Mouse (Mus musculus) lung, postnatal 0 days (tissue): ENCODE measurements around the gene Pacrg. TPM values are rescaled to one million over a fixed set of nuclear protein-coding genes. Genes with fewer than 3 reads are reported as not detected.

Experiments used
- ATAC-seq: fragments of 200-750 bp; cut with Nextera tagmentation; 2 replicates; pipeline ENCODE4 v1.8.0; 2017; ENCODE audit warnings: moderate library complexity
- DNase-seq: peaks from one replicate; pipeline ENCODE4 v3.0.0-alpha.2; 2016; ENCODE audit warnings: low spot score
- H3K27ac ChIP-seq: fragments of 300-500 bp; sonication (generic); 2 replicates; pipeline ENCODE4 v1.5.1; 2014; ENCODE audit warnings: antibody characterized with exemption, mild to moderate bottlenecking, low read length, mixed read lengths
- H3K27me3 ChIP-seq: fragments of 300-500 bp; sonication (generic); replicated peaks from 2 replicates; pipeline ENCODE4 v1.6.1; 2014; ENCODE audit warnings: low read length, mixed read lengths; ENCODE audit not compliant: insufficient read depth
- H3K36me3 ChIP-seq: fragments of 300-500 bp; sonication (generic); 2 replicates; pipeline ENCODE4 v1.6.1; 2014; ENCODE audit warnings: low read length, mixed read lengths; ENCODE audit not compliant: insufficient read depth
- H3K4me1 ChIP-seq: fragments of 300-500 bp; sonication (generic); 2 replicates; pipeline ENCODE4 v1.6.1; 2014; ENCODE audit warnings: antibody characterized with exemption, low read depth, low read length, mixed read lengths; ENCODE audit not compliant: insufficient read depth
- H3K4me2 ChIP-seq: fragments of 300-500 bp; sonication (generic); replicated peaks from 2 replicates; pipeline ENCODE4 v1.6.1; 2014; ENCODE audit warnings: low read depth, mild to moderate bottlenecking, low read length, moderate library complexity, mixed read lengths
- H3K4me3 ChIP-seq: fragments of 300-500 bp; sonication (generic); 2 replicates; pipeline ENCODE4 v1.5.1; 2014; ENCODE audit warnings: low read depth, low read length
- H3K9ac ChIP-seq: fragments of 300-500 bp; sonication (generic); replicated peaks from 2 replicates; pipeline ENCODE4 v1.6.1; 2014; ENCODE audit warnings: low read depth, mild to moderate bottlenecking
- H3K9me3 ChIP-seq: fragments of 300-500 bp; sonication (generic); 2 replicates; pipeline ENCODE4 v1.6.1; 2016; ENCODE audit warnings: low read length, mixed read lengths
- CTCF ChIP-seq: IDR thresholded peaks from 2 replicates; pipeline ENCODE4 v1.5.1; 2016; ENCODE audit warnings: antibody characterized with exemption, mild to moderate bottlenecking
- EP300 ChIP-seq: IDR thresholded peaks from 2 replicates; pipeline ENCODE4 v1.6.1; 2016; ENCODE audit warnings: antibody characterized with exemption, mild to moderate bottlenecking, control low read depth
- WGBS: fragments of 180-500 bp; shearing (Covaris S2); extraction: QIAGEN DNeasy Blood & Tissue Kit; methylation state at CpG from one replicate; pipeline ENCODE4 v1.1.7; 2014; 5-methylcytosine and 5-hydroxymethylcytosine counted together
- polyA plus RNA-seq: library from polyadenylated mRNA; unstranded; fragments of >200 nt; fragmentation: Nextera tagmentation; extraction: Ambion mirVana; gene quantifications from 2 replicates; pipeline ENCODE4 v1.2.1, GENCODE M21; 2015

Pacrg gene
- polyA plus RNA-seq, 1 experiment from 2014 or later, result 6.7 TPM

- Histone ChIP-seq H3K9me3 (no peaks in the 10 kb centered on the region), H3K4me1 (peaks cover 3% of the 10 kb centered on the region; the same call in 1 of the 2 replicates), H3K27ac (peak overlapping the region; percentile 81), H3K4me3 (no peak overlapping the region), H3K9ac (no peak overlapping the region), H3K36me3 (no peaks in the 10 kb centered on the region), H3K27me3 (no peaks in the 10 kb centered on the region), H3K4me2 (no peak overlapping the region; the same call in 1 of the 2 replicates)
- peak; percentile 91 for ATAC-seq
- DNase-seq, result peak; percentile 86
- TF ChIP-seq CTCF (peak; percentile 67), EP300 (peak; percentile 77)
- 48% methylated on average over 12 of the region's 12 CpGs for WGBS
Observed at GRCm38 (mm10) chr17:10500795-10501432, 339.2 kb downstream of the Pacrg start.

- TF ChIP-seq EP300, result peak; percentile 96
- TF ChIP-seq CTCF, result no peak
- no peaks in the 10 kb centered on the region for H3K36me3 ChIP-seq
- no peak overlapping the region for H3K27ac ChIP-seq
- ATAC-seq (peak; percentile 57), DNase-seq (peak; percentile 82)
- H3K4me2 ChIP-seq, result no peak overlapping the region
- no peak overlapping the region for H3K4me3 ChIP-seq
- no peak overlapping the region for H3K9ac ChIP-seq
- H3K4me1 ChIP-seq, result peaks cover 3% of the 10 kb centered on the region; the same call in 1 of the 2 replicates
- WGBS, result 57% methylated on average over 6 of the region's 6 CpGs
- no peaks in the 10 kb centered on the region for H3K27me3 ChIP-seq
- no peaks in the 10 kb centered on the region for H3K9me3 ChIP-seq
Observed at GRCm38 (mm10) chr17:10498935-10499655, 341.0 kb downstream of the Pacrg start.

GRCm38 (mm10) chr17:10497781-10498420 is 342.2 kb downstream of the Pacrg start:
- ATAC-seq (no peak), DNase-seq (peak; percentile 55)
- 32% methylated on average over 4 of the region's 4 CpGs for WGBS
- Histone ChIP-seq H3K9ac (no peak overlapping the region), H3K4me3 (no peak overlapping the region), H3K4me1 (peaks cover 3% of the 10 kb centered on the region; the same call in 1 of the 2 replicates), H3K4me2 (no peak overlapping the region), H3K27me3 (no peaks in the 10 kb centered on the region), H3K9me3 (no peaks in the 10 kb centered on the region), H3K36me3 (no peaks in the 10 kb centered on the region), H3K27ac (no peak overlapping the region; the same call in 1 of the 2 replicates)
- TF ChIP-seq CTCF (no peak), EP300 (0 out of 2 replicates have a peak, but pooled peaks have one; percentile 18)

- DNase-seq (peak; percentile 26), ATAC-seq (no peak)
- H3K4me1 ChIP-seq, result peaks cover 3% of the 10 kb centered on the region; the same call in 1 of the 2 replicates
- no peak overlapping the region for H3K4me2 ChIP-seq
- 55% methylated on average over 8 of the region's 8 CpGs for WGBS
- H3K9ac ChIP-seq, result no peak overlapping the region
- H3K27ac ChIP-seq, result no peak overlapping the region
- no peaks in the 10 kb centered on the region for H3K27me3 ChIP-seq
- no peaks in the 10 kb centered on the region for H3K9me3 ChIP-seq
- H3K4me3 ChIP-seq, result no peak overlapping the region
- H3K36me3 ChIP-seq, result no peaks in the 10 kb centered on the region
- TF ChIP-seq EP300, result no peak
- TF ChIP-seq CTCF, result no peak
Observed at GRCm38 (mm10) chr17:10496066-10496465, 344.0 kb downstream of the Pacrg start.

DNA sequence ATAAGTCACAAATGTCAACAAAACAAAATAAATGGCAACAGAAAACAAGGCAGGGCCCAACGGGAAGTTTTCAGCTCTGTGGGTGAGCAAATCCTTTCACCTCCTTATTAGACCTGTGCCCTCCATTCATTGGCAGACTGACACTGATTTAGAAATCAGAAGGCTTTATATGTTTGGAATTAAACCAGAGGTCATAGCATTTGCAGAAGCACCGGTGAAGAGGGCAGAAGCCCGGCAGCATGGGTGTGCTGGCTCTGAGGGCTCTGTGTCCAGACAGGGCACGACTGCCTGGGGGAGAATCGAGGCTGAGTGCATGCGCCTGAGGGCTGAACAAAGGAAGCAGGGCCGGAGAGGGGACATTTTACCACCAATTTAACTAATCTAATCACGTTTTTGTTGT is 344.5 kb downstream of the Pacrg start:
- no peak overlapping the region for H3K4me3 ChIP-seq
- 39% methylated on average over 8 of the region's 8 CpGs for WGBS
- no peaks in the 10 kb centered on the region for H3K27me3 ChIP-seq
- TF ChIP-seq EP300, result no peak
- TF ChIP-seq CTCF, result no peak
- no peak overlapping the region for H3K4me2 ChIP-seq
- H3K27ac ChIP-seq, result no peak overlapping the region
- H3K9ac ChIP-seq, result no peak overlapping the region
- H3K9me3 ChIP-seq, result no peaks in the 10 kb centered on the region
- ATAC-seq, result no peak
- no peak for DNase-seq
- peaks cover 3% of the 10 kb centered on the region; the same call in 1 of the 2 replicates for H3K4me1 ChIP-seq
- H3K36me3 ChIP-seq, result no peaks in the 10 kb centered on the region

DNA sequence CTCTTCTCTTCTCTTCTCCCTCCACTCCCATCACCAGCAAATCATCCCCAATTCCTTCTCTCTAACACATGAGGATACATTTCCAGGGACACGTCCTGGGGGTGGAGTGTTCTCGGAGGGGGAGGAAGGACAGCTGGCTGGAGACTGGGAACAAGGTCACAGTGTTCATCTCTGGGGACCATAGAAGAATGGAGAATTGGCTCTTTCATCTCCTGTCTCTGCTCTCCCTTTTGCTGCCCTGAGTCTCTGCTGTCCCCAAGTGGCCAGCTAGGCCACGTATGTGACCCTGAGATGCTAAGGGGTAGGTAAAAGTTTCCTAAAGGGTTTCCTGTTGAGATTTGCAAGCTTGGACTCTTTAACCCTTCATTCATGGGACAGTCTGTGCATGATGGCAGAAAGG is 347.0 kb downstream of the Pacrg start:
- TF ChIP-seq CTCF (peak; percentile 84), EP300 (no peak)
- no peaks in the 10 kb centered on the region for H3K9me3 ChIP-seq
- H3K27ac ChIP-seq, result no peak overlapping the region
- no peak overlapping the region for H3K4me2 ChIP-seq
- DNase-seq (peak; percentile 67), ATAC-seq (0 out of 2 replicates have a peak, but pooled peaks have one; percentile 29)
- H3K4me3 ChIP-seq, result no peak overlapping the region
- H3K27me3 ChIP-seq, result no peaks in the 10 kb centered on the region
- WGBS, result 23% methylated on average over 3 of the region's 3 CpGs
- H3K4me1 ChIP-seq, result peaks cover 9% of the 10 kb centered on the region; the same call in 1 of the 2 replicates
- H3K9ac ChIP-seq, result no peak overlapping the region
- H3K36me3 ChIP-seq, result no peaks in the 10 kb centered on the region
